Mouse (Mus musculus) heart, postnatal 0 days (tissue): ENCODE results near the gene Klhdc8b.

Experiments
- CTCF ChIP-seq: IDR thresholded peaks from 2 replicates; pipeline ENCODE4 v1.5.1; 2016; ENCODE audit warnings: antibody characterized with exemption, control low read depth, low read depth
- EP300 ChIP-seq: IDR thresholded peaks from 2 replicates; pipeline ENCODE4 v1.6.1; 2016; ENCODE audit warnings: antibody characterized with exemption, low read depth

GRCm38 (mm10) chr9:108401186-108401960 lies 60.0 kb downstream of the Klhdc8b start:
- TF ChIP-seq CTCF (no peak), EP300 (no peak)
